8 mouse cellular contexts compared by ENCODE assay signal in the genomic region with DNA sequence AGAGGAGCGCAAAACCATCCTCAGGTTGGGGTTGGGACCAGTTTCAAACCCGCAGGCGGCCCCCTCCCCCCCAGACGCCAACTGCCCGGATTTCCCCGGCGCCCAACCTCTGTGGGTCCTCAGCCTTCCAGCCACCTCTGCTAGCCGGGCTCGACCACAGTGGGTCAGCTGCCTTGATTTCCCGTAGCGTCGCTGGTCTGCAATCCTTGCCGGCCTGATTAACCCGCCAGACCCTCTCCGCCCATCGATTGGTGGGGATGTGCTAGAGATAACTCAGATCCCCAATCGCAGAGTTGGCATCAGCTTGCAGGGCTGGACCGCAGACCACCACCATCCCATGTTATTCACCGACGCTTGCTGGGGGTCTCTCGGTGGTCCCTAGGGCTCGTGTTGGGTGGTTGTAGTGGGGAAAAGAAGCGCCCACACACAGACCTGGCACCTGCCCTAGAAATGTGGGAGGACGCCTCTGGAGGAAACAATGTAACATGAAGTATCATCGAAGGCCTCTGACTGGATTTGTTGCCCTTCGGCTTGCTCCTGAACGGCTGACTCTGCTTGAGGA. TPM values are rescaled to one million over a fixed set of nuclear protein-coding genes. Genes with fewer than 3 reads are reported as not detected.
DNase-seq lines count a peak whose midpoint lies in the region; ATAC-seq and TF ChIP-seq lines count a peak whose summit lies in the region.

No protein-coding gene starts in this region.

- H3K27me3 ChIP-seq in heart, embryonic 13.5 days (replicated peaks) = 0 out of 2 replicates have a peak, but pooled peaks cover 4% of the 10 kb centered on the region
- H3K27me3 ChIP-seq in forebrain, embryonic 11.5 days (ENCODE audit: control insufficient read depth, insufficient read depth, low read length) = no peaks in the 10 kb centered on the region
- no peaks in the 10 kb centered on the region for H3K27me3 ChIP-seq in limb, embryonic 13.5 days
- H3K27me3 ChIP-seq in myocyte (ENCODE audit: control insufficient read depth, insufficient read depth, insufficient read length) = no peaks in the 10 kb centered on the region

- H3K79me2 ChIP-seq in myocyte (ENCODE audit: control insufficient read depth, insufficient read depth) = peaks cover 53% of the 10 kb centered on the region

- ATAC-seq in heart, embryonic 13.5 days (ENCODE audit: extremely low read depth, insufficient number of reproducible peaks, low FRiP score, low TSS enrichment) = peak; percentile 23; the same call in 1 of the 2 replicates
- ATAC-seq in forebrain, embryonic 11.5 days (replicated peaks; ENCODE audit: low FRiP score) = no peak; the same call in none of the 2 replicates
- ATAC-seq in limb, embryonic 13.5 days (ENCODE audit: low FRiP score, low read depth) = no peak; the same call in none of the 2 replicates

- H3K9me3 ChIP-seq in heart, embryonic 13.5 days = no peaks in the 10 kb centered on the region
- no peaks in the 10 kb centered on the region for H3K9me3 ChIP-seq in forebrain, embryonic 11.5 days (ENCODE audit: control insufficient read depth, low read length)
- H3K9me3 ChIP-seq in limb, embryonic 13.5 days = no peaks in the 10 kb centered on the region

- peak overlapping the region; percentile 83 for H3K27ac ChIP-seq in heart, embryonic 13.5 days (replicated peaks)
- H3K27ac ChIP-seq in forebrain, embryonic 11.5 days (ENCODE audit: low read depth, low read length) = peak overlapping the region; percentile 34; the same call in 1 of the 2 replicates
- H3K27ac ChIP-seq in limb, embryonic 13.5 days = peak overlapping the region; percentile 86

- no peak for DNase-seq in heart, adult 18-20 months
- DNase-seq in Muller cell, postnatal 12 days (ENCODE audit: inconsistent ontology term) = peak; percentile 55
- no peak for DNase-seq in forebrain, embryonic 11.5 days (ENCODE audit: low spot score)
- no peak for DNase-seq in adrenal gland, adult 2 months
- no peak for DNase-seq in right cerebral cortex, postnatal 10 days (ENCODE audit: low spot score in 2 of 2)

- peaks cover 6% of the 10 kb centered on the region; the same call in 1 of the 2 replicates for H3K36me3 ChIP-seq in heart, embryonic 13.5 days
- H3K36me3 ChIP-seq in forebrain, embryonic 11.5 days (ENCODE audit: control insufficient read depth, insufficient read depth, low read length) = no peaks in the 10 kb centered on the region
- H3K36me3 ChIP-seq in limb, embryonic 13.5 days = peaks cover 4% of the 10 kb centered on the region; the same call in 1 of the 2 replicates
- no peaks in the 10 kb centered on the region for H3K36me3 ChIP-seq in myocyte (ENCODE audit: control insufficient read depth, insufficient read depth)

- peak overlapping the region; percentile 98 for H3K4me3 ChIP-seq in heart, embryonic 13.5 days
- H3K4me3 ChIP-seq in forebrain, embryonic 11.5 days (ENCODE audit: low read depth, low read length) = peak overlapping the region; percentile 94
- H3K4me3 ChIP-seq in limb, embryonic 13.5 days = peak overlapping the region; percentile 95
- H3K4me3 ChIP-seq in myocyte = peak overlapping the region; percentile 98

- H3K4me1 ChIP-seq in heart, embryonic 13.5 days = peaks cover 27% of the 10 kb centered on the region
- H3K4me1 ChIP-seq in forebrain, embryonic 11.5 days (replicated peaks; ENCODE audit: control insufficient read depth, insufficient read depth, low read length) = 0 out of 2 replicates have a peak, but pooled peaks cover 3% of the 10 kb centered on the region
- peaks cover 13% of the 10 kb centered on the region for H3K4me1 ChIP-seq in limb, embryonic 13.5 days

- H3ac ChIP-seq in myocyte (ENCODE audit: control insufficient read depth, insufficient read length) = peak overlapping the region; percentile 39

- H3K4me2 ChIP-seq in heart, embryonic 13.5 days = peak overlapping the region; percentile 91
- peak overlapping the region; percentile 76 for H3K4me2 ChIP-seq in forebrain, embryonic 11.5 days (ENCODE audit: low read depth, low read length, severe bottlenecking)
- peak overlapping the region; percentile 81 for H3K4me2 ChIP-seq in limb, embryonic 13.5 days (replicated peaks)
- H3K4me2 ChIP-seq in myocyte (ENCODE audit: low read depth) = peak overlapping the region; percentile 79

- 1% methylated on average over 27 of the region's 27 CpGs for WGBS in heart, embryonic 13.5 days
- 2% methylated on average over 27 of the region's 27 CpGs for WGBS in forebrain, embryonic 11.5 days
- WGBS in limb, embryonic 13.5 days = 2% methylated on average over 27 of the region's 27 CpGs

- H3K9ac ChIP-seq in heart, embryonic 13.5 days = peak overlapping the region; percentile 99
- H3K9ac ChIP-seq in forebrain, embryonic 11.5 days (ENCODE audit: low read length) = peak overlapping the region; percentile 98
- peak overlapping the region; percentile 96 for H3K9ac ChIP-seq in limb, embryonic 13.5 days

- no peak for TF ChIP-seq POLR2A in myocyte (IDR thresholded peaks at IDR 0.05; ENCODE audit: insufficient read length, low read depth)

TF ChIP-seq in myocyte, 11 proteins besides CTCF, POLR2A, EP300 and RAD21:
- TF ChIP-seq MYOG (IDR thresholded peaks at IDR 0.05; ENCODE audit: control insufficient read depth in 1 of 3, insufficient read depth in 1 of 3, insufficient read length in 2 of 3, low read depth in 2 of 3) (no peak), E2F4 (IDR thresholded peaks at IDR 0.05; ENCODE audit: insufficient read depth) (no peak), MAX (IDR thresholded peaks at IDR 0.05; ENCODE audit: low read depth) (no peak), CEBPB (IDR thresholded peaks at IDR 0.05; ENCODE audit: insufficient read depth, poor library complexity, severe bottlenecking) (no peak), SRF (IDR thresholded peaks at IDR 0.05; ENCODE audit: control insufficient read depth, insufficient read length, low read depth) (no peak), USF1 (IDR thresholded peaks at IDR 0.05; ENCODE audit: low read depth) (no peak), REST (IDR thresholded peaks at IDR 0.05; ENCODE audit: insufficient read depth, insufficient read length) (no peak), POLR2AphosphoS2 (IDR thresholded peaks at IDR 0.05; ENCODE audit: insufficient read length, low read depth) (no peak), TCF3 (IDR thresholded peaks at IDR 0.05; ENCODE audit: insufficient read length, low read depth) (no peak)

RNA-seq across cellular contexts. Expression of gene Faf2, which starts 0.5 kb away (rescaled TPM):
- polyA plus RNA-seq in heart, embryonic 13.5 days (2015; fragmentation: Nextera tagmentation; extraction: Ambion mirVana) = 42.6 and 45.5 TPM in 2 replicates
- total RNA-seq in heart, adult 18-20 months (2021) = 10 to 100 TPM; 23.1 to 26.4 TPM
- 83.5 and 89.2 TPM in 2 replicates for polyA plus RNA-seq in forebrain, embryonic 11.5 days (2014; fragmentation: Nextera tagmentation; extraction: Ambion mirVana)
- 85.8 and 90.0 TPM in 2 replicates for polyA plus RNA-seq in limb, embryonic 13.5 days (2015; fragmentation: Nextera tagmentation; extraction: Ambion mirVana)
- polyA plus RNA-seq in myocyte (2012; fragmentation: generic; extraction: Trizol) = 30.3 TPM
- total RNA-seq in adrenal gland, adult 2 months (2021) = 10 to 100 TPM; 79.4 to 82.3 TPM
- polyA plus RNA-seq in adrenal gland, adult 2 months (2012; rRNA removed) = 15.7 and 21.0 TPM in 2 replicates

RNA-seq across cellular contexts. Expression of gene Cltb, which starts 10.9 kb away (rescaled TPM):
- polyA plus RNA-seq in heart, embryonic 13.5 days (2015; fragmentation: Nextera tagmentation; extraction: Ambion mirVana) = 44.6 and 50.3 TPM in 2 replicates
- 10 to 100 TPM; 87.8 to 97.2 TPM for total RNA-seq in heart, adult 18-20 months (2021)
- 20.0 TPM in 2 replicates for polyA plus RNA-seq in forebrain, embryonic 11.5 days (2014; fragmentation: Nextera tagmentation; extraction: Ambion mirVana)
- polyA plus RNA-seq in limb, embryonic 13.5 days (2015; fragmentation: Nextera tagmentation; extraction: Ambion mirVana) = 30.3 and 31.2 TPM in 2 replicates
- 43.0 TPM for polyA plus RNA-seq in myocyte (2012; fragmentation: generic; extraction: Trizol)
- 100 to 1,000 TPM in 1 of 2 experiments, 10 to 100 TPM in 1; 73.6 to 190 TPM for total RNA-seq in adrenal gland, adult 2 months (2021)
- polyA plus RNA-seq in adrenal gland, adult 2 months (2012; rRNA removed) = 60.3 and 70.6 TPM in 2 replicates

RNA-seq across cellular contexts. Expression of gene Higd2a, which starts 32.0 kb away (rescaled TPM):
- 229 and 258 TPM in 2 replicates for polyA plus RNA-seq in heart, embryonic 13.5 days (2015; fragmentation: Nextera tagmentation; extraction: Ambion mirVana)
- total RNA-seq in heart, adult 18-20 months (2021) = 100 to 1,000 TPM; 185 to 190 TPM
- polyA plus RNA-seq in forebrain, embryonic 11.5 days (2014; fragmentation: Nextera tagmentation; extraction: Ambion mirVana) = 144 and 150 TPM in 2 replicates
- polyA plus RNA-seq in limb, embryonic 13.5 days (2015; fragmentation: Nextera tagmentation; extraction: Ambion mirVana) = 165 and 168 TPM in 2 replicates
- polyA plus RNA-seq in myocyte (2012; fragmentation: generic; extraction: Trizol) = 234 TPM
- total RNA-seq in adrenal gland, adult 2 months (2021) = 100 to 1,000 TPM; 275 to 281 TPM
- polyA plus RNA-seq in adrenal gland, adult 2 months (2012; rRNA removed) = 169 TPM in 2 replicates

RNA-seq across cellular contexts. Expression of gene Nop16, which starts 32.2 kb away (rescaled TPM):
- 60.6 and 60.9 TPM in 2 replicates for polyA plus RNA-seq in heart, embryonic 13.5 days (2015; fragmentation: Nextera tagmentation; extraction: Ambion mirVana)
- total RNA-seq in heart, adult 18-20 months (2021) = 10 to 100 TPM; 13.7 to 16.4 TPM
- 71.1 and 78.9 TPM in 2 replicates for polyA plus RNA-seq in forebrain, embryonic 11.5 days (2014; fragmentation: Nextera tagmentation; extraction: Ambion mirVana)
- 91.5 and 91.9 TPM in 2 replicates for polyA plus RNA-seq in limb, embryonic 13.5 days (2015; fragmentation: Nextera tagmentation; extraction: Ambion mirVana)
- 51.1 TPM for polyA plus RNA-seq in myocyte (2012; fragmentation: generic; extraction: Trizol)
- total RNA-seq in adrenal gland, adult 2 months (2021) = 10 to 100 TPM; 57.9 to 59.3 TPM
- 3.2 and 3.3 TPM in 2 replicates for polyA plus RNA-seq in adrenal gland, adult 2 months (2012; rRNA removed)

RNA-seq across cellular contexts. Expression of gene Arl10, which starts 47.2 kb away (rescaled TPM):
- 19.0 and 19.2 TPM in 2 replicates for polyA plus RNA-seq in heart, embryonic 13.5 days (2015; fragmentation: Nextera tagmentation; extraction: Ambion mirVana)
- 1 to 10 TPM; 5.0 to 5.3 TPM for total RNA-seq in heart, adult 18-20 months (2021)
- polyA plus RNA-seq in forebrain, embryonic 11.5 days (2014; fragmentation: Nextera tagmentation; extraction: Ambion mirVana) = 26.4 and 30.3 TPM in 2 replicates
- polyA plus RNA-seq in limb, embryonic 13.5 days (2015; fragmentation: Nextera tagmentation; extraction: Ambion mirVana) = 33.6 and 39.5 TPM in 2 replicates
- polyA plus RNA-seq in myocyte (2012; fragmentation: generic; extraction: Trizol) = 15.3 TPM
- 10 to 100 TPM; 35.4 to 61.7 TPM for total RNA-seq in adrenal gland, adult 2 months (2021)
- 62.5 and 69.5 TPM in 2 replicates for polyA plus RNA-seq in adrenal gland, adult 2 months (2012; rRNA removed)

Comparison
In these comparisons a context has a peak if more than half of its experiments do, and no peak if none do; other contexts are left out.
1. H3K27ac ChIP-seq: peak in every context shown above with its lines; median percentile 86 in limb, embryonic 13.5 days; 83 in heart, embryonic 13.5 days; 34 in forebrain, embryonic 11.5 days.